Mouse (Mus musculus): ENCODE data around the gene Ryr3. TPM values are rescaled to one million over a fixed set of nuclear protein-coding genes. Genes with fewer than 3 reads are reported as not detected.

Gene Ryr3
- polyA plus RNA-seq, 1 experiment from 2014 or later = 2.3 TPM

DNA sequence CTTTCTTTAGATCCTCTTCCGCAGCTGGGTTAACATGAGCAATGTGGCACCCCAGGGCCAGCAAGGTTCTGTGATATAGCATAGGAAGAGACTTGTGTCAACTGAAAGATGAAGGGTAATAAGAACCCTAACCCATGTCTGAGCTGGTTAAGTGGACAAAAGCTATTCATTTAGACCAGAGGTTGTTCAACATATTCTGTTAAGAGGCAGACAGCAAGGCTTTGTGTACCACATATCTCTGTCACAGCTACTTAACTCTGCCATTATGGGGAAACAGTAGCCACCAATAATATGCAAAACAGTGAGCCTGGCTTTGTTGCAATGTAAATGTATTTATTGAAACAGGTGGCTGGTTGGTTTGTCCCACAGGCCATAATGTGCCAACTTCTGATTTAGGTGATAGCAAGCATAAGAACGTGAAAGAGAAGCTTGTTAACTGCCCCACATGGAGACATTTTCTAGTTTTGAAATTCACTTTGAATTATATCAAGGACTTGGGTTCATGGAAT is 350.8 kb downstream of the Ryr3 start:
- no peaks in the 10 kb centered on the region for H3K27me3 ChIP-seq (replicated peaks; ENCODE audit: control insufficient read depth, insufficient read depth, low read length)
- ATAC-seq (no peak), DNase-seq (ENCODE audit: low spot score) (no peak)
- no peak overlapping the region for H3K4me3 ChIP-seq (ENCODE audit: low read depth, low read length)
- 75% methylated on average over 2 of the region's 2 CpGs for WGBS
- H3K9ac ChIP-seq (ENCODE audit: low read length) = no peak overlapping the region
- H3K4me1 ChIP-seq (ENCODE audit: control insufficient read depth, insufficient read depth, low read length) = no peaks in the 10 kb centered on the region
- H3K9me3 ChIP-seq (replicated peaks; ENCODE audit: control insufficient read depth, low read length) = no peaks in the 10 kb centered on the region
- no peak overlapping the region for H3K27ac ChIP-seq (ENCODE audit: low read depth, low read length)
- H3K36me3 ChIP-seq (ENCODE audit: control insufficient read depth, insufficient read depth, low read length) = no peaks in the 10 kb centered on the region
- no peak overlapping the region for H3K4me2 ChIP-seq (ENCODE audit: low read length)

DNA sequence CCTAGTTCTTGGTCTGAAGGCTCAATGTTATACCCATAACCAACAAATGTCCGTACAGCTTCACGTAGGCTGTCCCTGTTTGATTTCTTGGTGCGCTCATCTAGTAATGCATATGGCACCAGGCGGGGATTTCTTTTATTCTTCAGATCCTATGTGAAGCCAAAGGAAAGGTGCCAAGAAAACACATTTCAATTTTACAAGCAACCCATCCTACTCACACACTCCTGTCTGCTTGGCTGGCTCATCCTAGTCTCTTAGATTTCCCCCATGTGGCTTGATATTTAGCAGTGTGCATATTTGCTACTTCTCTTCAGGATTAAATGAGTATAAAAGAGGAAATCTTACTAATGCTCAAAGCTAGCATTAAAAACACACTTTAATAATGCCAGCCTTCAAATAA is 355.1 kb downstream of the Ryr3 start:
- no peak overlapping the region for H3K4me2 ChIP-seq (ENCODE audit: low read length)
- ATAC-seq (no peak; the same call in 1 of the 2 replicates), DNase-seq (ENCODE audit: low spot score) (peak; percentile 19)

DNA sequence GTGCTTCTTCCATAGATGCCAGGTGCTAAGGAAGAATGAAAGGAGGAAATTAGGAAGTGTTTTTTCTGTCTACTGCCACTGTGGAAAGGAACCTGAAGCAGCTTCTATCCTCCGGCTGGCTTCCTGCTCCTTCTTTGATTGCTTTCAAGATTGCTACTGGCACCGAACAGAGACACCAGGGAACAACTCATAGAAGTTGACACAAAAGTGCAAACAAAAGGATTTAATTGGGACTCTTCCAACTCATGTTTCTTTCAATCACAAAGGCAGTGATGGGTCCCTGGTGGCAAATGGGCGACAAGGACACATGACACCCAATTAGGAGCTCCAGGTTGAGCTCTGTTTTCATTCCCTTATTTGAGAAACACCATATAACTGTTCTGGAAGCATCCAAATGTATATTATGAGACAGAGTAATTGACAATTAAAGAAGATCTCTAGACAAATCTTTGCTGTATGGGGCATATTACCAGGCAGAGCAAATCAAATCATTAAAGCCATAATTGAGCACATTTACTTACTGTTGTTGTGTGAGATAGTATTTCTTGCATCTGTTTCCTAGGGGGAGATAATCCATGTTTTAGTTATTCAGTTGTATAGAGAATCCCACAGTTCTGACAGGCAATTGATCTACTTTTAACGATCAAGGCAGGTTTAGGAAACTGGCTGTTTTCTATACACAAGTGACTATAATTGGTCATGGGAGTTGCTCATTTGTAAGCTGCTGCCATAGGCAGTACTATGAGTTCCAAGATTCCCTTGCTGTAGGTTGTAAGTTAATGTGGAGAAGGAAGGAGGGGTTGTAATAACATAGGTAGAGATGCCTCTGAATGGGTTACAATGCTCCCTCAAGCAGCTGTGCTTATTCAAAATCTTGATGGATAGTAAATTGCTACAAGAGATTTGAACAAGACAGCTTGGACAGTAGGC is 371.0 kb downstream of the Ryr3 start:
- no peak for ATAC-seq

More for the DNA sequence above, 355.1 kb downstream of the Ryr3 start:
- Histone ChIP-seq H3K9me3 (replicated peaks; ENCODE audit: control insufficient read depth, low read length) (no peaks in the 10 kb centered on the region), H3K27ac (ENCODE audit: low read depth, low read length) (no peak overlapping the region), H3K36me3 (ENCODE audit: control insufficient read depth, insufficient read depth, low read length) (no peaks in the 10 kb centered on the region), H3K4me1 (ENCODE audit: control insufficient read depth, insufficient read depth, low read length) (no peaks in the 10 kb centered on the region), H3K4me3 (ENCODE audit: low read depth, low read length) (no peak overlapping the region), H3K9ac (ENCODE audit: low read length) (no peak overlapping the region), H3K27me3 (replicated peaks; ENCODE audit: control insufficient read depth, insufficient read depth, low read length) (no peaks in the 10 kb centered on the region)
- 95% methylated on average over 4 of the region's 4 CpGs for WGBS

DNA sequence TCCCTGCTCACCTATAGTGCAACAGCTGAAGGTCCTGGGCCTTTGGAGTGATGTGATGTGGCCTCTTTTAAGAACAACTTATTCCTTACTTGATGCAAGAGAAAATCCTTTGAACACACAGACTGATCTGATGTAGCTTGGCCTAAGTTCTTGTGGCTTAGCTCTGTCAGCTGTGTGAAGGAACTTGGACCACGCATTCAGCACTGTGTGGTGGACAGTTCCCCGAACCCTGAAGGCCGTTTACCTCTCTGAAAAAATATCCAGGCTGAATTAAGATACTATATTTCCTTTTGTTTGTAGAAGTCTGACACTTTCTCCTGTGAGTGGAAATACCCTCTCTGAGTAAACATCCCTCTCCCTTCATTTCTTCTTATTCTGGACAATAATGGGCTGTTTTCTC is 374.0 kb downstream of the Ryr3 start:
- no peaks in the 10 kb centered on the region for H3K9me3 ChIP-seq (replicated peaks; ENCODE audit: control insufficient read depth, low read length)
- DNase-seq (ENCODE audit: low spot score) = no peak
- WGBS = 36% methylated on average over 3 of the region's 3 CpGs

More for the DNA sequence above, 371.0 kb downstream of the Ryr3 start:
- no peak overlapping the region for H3K4me2 ChIP-seq (ENCODE audit: low read length)
- H3K4me1 ChIP-seq (ENCODE audit: control insufficient read depth, insufficient read depth, low read length) = no peaks in the 10 kb centered on the region
- no peaks in the 10 kb centered on the region for H3K27me3 ChIP-seq (replicated peaks; ENCODE audit: control insufficient read depth, insufficient read depth, low read length)
- H3K36me3 ChIP-seq (ENCODE audit: control insufficient read depth, insufficient read depth, low read length) = no peaks in the 10 kb centered on the region
- no peaks in the 10 kb centered on the region for H3K9me3 ChIP-seq (replicated peaks; ENCODE audit: control insufficient read depth, low read length)
- no peak overlapping the region for H3K27ac ChIP-seq (ENCODE audit: low read depth, low read length)
- H3K9ac ChIP-seq (ENCODE audit: low read length) = no peak overlapping the region
- 8% methylated on average over 4 of the region's 4 CpGs for WGBS
- H3K4me3 ChIP-seq (ENCODE audit: low read depth, low read length) = no peak overlapping the region
- peak; percentile 10 for DNase-seq (ENCODE audit: low spot score)

DNA sequence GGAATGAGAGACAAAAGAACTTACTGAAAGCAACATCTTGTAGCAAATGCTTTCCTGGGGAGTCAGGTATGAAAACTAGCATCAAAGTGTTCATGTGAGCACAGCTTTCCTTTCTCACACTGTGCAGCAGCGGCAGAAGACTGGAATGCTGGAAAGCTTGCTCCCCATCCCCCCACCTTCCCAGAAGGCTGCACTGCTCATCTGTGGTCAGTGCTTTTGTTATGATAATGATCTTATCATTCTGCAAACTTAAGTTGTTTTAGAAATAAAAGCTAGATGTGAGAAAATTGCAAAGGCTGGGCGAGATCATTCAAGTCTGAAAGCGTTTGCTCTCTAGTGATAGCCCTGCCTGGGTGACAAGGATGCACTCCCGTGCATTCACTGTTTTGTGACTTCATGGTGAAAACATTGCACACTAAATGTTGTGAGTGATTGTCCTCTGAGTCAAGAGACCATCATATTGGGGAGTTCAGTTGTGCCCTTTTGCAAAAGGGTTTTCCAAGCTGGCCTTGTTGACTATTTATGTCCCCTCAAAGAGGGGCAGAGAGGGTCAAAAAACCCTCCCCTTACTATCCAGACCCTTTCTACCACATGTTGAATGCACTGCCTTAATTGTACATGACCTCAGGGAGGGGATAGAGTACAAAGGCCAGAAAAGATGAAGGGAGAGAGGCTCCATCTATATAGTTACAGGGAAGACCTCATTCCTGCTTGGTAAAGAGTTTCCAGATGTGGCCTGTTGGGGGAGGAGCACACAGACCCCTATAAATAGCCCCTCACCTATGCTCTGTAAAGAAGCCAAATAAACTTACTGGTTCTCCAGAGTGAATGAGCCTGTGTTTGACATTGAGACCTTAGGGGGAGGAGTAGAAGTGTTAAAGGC is 385.2 kb downstream of the Ryr3 start:
- 28% methylated on average over 4 of the region's 4 CpGs for WGBS
- no peak for ATAC-seq
- no peaks in the 10 kb centered on the region for H3K27me3 ChIP-seq (replicated peaks; ENCODE audit: control insufficient read depth, insufficient read depth, low read length)

More for the DNA sequence above, 374.0 kb downstream of the Ryr3 start:
- Histone ChIP-seq H3K9ac (ENCODE audit: low read length) (no peak overlapping the region), H3K4me3 (ENCODE audit: low read depth, low read length) (no peak overlapping the region), H3K27ac (ENCODE audit: low read depth, low read length) (no peak overlapping the region), H3K4me1 (ENCODE audit: control insufficient read depth, insufficient read depth, low read length) (no peaks in the 10 kb centered on the region), H3K36me3 (ENCODE audit: control insufficient read depth, insufficient read depth, low read length) (no peaks in the 10 kb centered on the region), H3K27me3 (replicated peaks; ENCODE audit: control insufficient read depth, insufficient read depth, low read length) (no peaks in the 10 kb centered on the region), H3K4me2 (ENCODE audit: low read length) (no peak overlapping the region)
- ATAC-seq = no peak

DNA sequence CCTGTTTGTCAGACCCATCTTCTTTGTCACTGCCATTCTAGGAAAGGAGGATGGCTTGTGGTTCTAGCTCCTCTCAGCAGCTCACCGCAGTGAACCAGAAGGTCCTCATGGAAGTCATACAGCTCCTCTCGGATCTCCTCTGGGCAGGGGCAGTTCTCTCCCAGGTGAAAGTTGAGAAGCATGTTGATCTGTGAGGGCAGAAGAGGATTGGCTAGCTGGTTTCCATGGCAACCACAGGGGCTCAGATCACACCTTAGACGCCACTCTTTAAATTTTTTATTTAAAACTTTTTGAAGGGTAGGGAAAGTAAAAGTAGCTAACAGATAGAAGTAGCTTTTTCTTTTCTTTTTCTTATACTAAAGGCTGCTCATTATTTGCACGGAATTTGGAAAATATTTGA is 390.3 kb downstream of the Ryr3 start:
- Histone ChIP-seq H3K9me3 (replicated peaks; ENCODE audit: control insufficient read depth, low read length) (no peaks in the 10 kb centered on the region), H3K4me3 (ENCODE audit: low read depth, low read length) (no peak overlapping the region), H3K27me3 (replicated peaks; ENCODE audit: control insufficient read depth, insufficient read depth, low read length) (no peaks in the 10 kb centered on the region), H3K4me2 (ENCODE audit: low read length) (no peak overlapping the region), H3K27ac (ENCODE audit: low read depth, low read length) (no peak overlapping the region), H3K36me3 (ENCODE audit: control insufficient read depth, insufficient read depth, low read length) (no peaks in the 10 kb centered on the region), H3K9ac (ENCODE audit: low read length) (no peak overlapping the region), H3K4me1 (ENCODE audit: control insufficient read depth, insufficient read depth, low read length) (peaks cover 3% of the 10 kb centered on the region)
- no peak for ATAC-seq
- DNase-seq (ENCODE audit: low spot score) = no peak
- WGBS = 35% methylated on average over 4 of the region's 4 CpGs

More for the DNA sequence above, 385.2 kb downstream of the Ryr3 start:
- no peak for DNase-seq (ENCODE audit: low spot score)
- Histone ChIP-seq H3K27ac (ENCODE audit: low read depth, low read length) (no peak overlapping the region), H3K4me2 (ENCODE audit: low read length) (no peak overlapping the region), H3K36me3 (ENCODE audit: control insufficient read depth, insufficient read depth, low read length) (no peaks in the 10 kb centered on the region), H3K9me3 (replicated peaks; ENCODE audit: control insufficient read depth, low read length) (no peaks in the 10 kb centered on the region), H3K4me1 (ENCODE audit: control insufficient read depth, insufficient read depth, low read length) (peaks cover 3% of the 10 kb centered on the region), H3K9ac (ENCODE audit: low read length) (no peak overlapping the region), H3K4me3 (ENCODE audit: low read depth, low read length) (no peak overlapping the region)

DNA sequence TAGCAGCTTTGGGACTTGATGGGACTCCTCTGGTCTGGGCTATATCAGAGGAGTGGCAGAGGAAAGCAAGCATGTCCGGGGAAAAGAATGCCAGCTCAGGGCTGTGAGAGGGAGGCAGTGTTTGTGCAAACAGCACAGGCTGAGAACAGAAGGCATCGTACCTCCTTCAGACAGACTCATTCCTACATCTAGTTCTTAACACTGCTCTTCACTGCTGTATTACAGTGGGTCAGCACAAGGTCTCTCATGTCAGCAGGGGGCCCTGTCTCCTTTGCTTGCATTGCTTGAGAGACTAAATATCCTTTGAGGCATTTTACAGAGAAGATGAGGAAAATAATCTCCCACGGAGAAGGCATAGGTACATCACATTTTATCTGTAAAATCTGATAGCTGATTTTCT is 394.2 kb downstream of the Ryr3 start:
- peak; percentile 23 for DNase-seq (ENCODE audit: low spot score)
- no peak overlapping the region for H3K9ac ChIP-seq (ENCODE audit: low read length)

DNA sequence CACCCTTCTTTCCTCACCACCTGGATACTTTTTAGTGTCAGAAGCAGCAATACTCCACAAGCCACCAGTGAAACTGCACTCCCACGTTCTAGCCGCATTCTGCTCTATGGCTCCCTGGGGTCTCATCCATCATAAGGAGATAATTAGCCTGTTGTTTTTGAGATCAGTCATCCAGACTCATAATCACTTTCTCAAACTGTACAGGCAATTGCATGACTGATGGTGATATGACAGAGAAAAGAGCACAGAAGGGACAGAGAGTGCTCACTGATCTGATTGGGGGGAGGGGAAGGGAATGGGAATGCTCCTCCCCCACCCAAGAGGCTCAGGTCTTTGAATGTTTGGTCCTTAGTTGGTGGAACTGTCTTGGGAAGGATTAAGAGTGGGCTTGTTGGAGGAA is 397.8 kb downstream of the Ryr3 start:
- Histone ChIP-seq H3K27ac (ENCODE audit: low read depth, low read length) (no peak overlapping the region), H3K4me2 (ENCODE audit: low read length) (no peak overlapping the region), H3K36me3 (ENCODE audit: control insufficient read depth, insufficient read depth, low read length) (no peaks in the 10 kb centered on the region), H3K27me3 (replicated peaks; ENCODE audit: control insufficient read depth, insufficient read depth, low read length) (no peaks in the 10 kb centered on the region), H3K4me1 (ENCODE audit: control insufficient read depth, insufficient read depth, low read length) (no peaks in the 10 kb centered on the region), H3K9ac (ENCODE audit: low read length) (no peak overlapping the region), H3K4me3 (ENCODE audit: low read depth, low read length) (no peak overlapping the region), H3K9me3 (replicated peaks; ENCODE audit: control insufficient read depth, low read length) (no peaks in the 10 kb centered on the region)
- WGBS = 64% methylated on average over 2 of the region's 2 CpGs
- no peak for ATAC-seq
- DNase-seq (ENCODE audit: low spot score) = no peak

More for the DNA sequence above, 394.2 kb downstream of the Ryr3 start:
- Histone ChIP-seq H3K9me3 (replicated peaks; ENCODE audit: control insufficient read depth, low read length) (no peaks in the 10 kb centered on the region), H3K27me3 (replicated peaks; ENCODE audit: control insufficient read depth, insufficient read depth, low read length) (no peaks in the 10 kb centered on the region), H3K4me2 (ENCODE audit: low read length) (no peak overlapping the region), H3K4me3 (ENCODE audit: low read depth, low read length) (no peak overlapping the region), H3K36me3 (ENCODE audit: control insufficient read depth, insufficient read depth, low read length) (no peaks in the 10 kb centered on the region), H3K27ac (ENCODE audit: low read depth, low read length) (no peak overlapping the region), H3K4me1 (ENCODE audit: control insufficient read depth, insufficient read depth, low read length) (no peaks in the 10 kb centered on the region)
- WGBS = 53% methylated on average over 3 of the region's 3 CpGs
- no peak for ATAC-seq
